Mouse (Mus musculus) inflammation-experienced regulatory T-cells, adult 6 months (primary cell): Measurements from ENCODE around the gene Atraid. TPM values are rescaled to one million over a fixed set of nuclear protein-coding genes. Genes with fewer than 3 reads are reported as not detected.

Experiments
- ATAC-seq: one replicate; pipeline ENCODE4 v1.8.0; 2017
- polyA plus RNA-seq, 3 experiments: library from polyadenylated mRNA; unstranded; fragments of 100-300 nt; shearing (Covaris generic); gene quantifications; one replicate each; pipeline ENCODE4 v1.2.1; 2017

Gene Atraid
- polyA plus RNA-seq, 3 experiments from 2014 or later = 61.6 to 98.6 (median 81.7) TPM

- peak; percentile 80 for ATAC-seq
These were observed 46.9 kb downstream of the Atraid start for GRCm38 (mm10) chr5:31094799-31095691.

GRCm38 (mm10) chr5:31095711-31096480 is 47.8 kb downstream of the Atraid start:
- ATAC-seq = no peak

Other genes with a start within 250 kb of the Atraid start
- 1 to 10 TPM; 2.4 to 5.3 (median 4.0) TPM for gene Mapre3, start 233.7 kb upstream of the Atraid start, polyA plus RNA-seq
- 10 to 100 TPM; 23.3 to 26.9 (median 25.2) TPM for gene Tmem214, start 180.3 kb upstream of the Atraid start, polyA plus RNA-seq
- 1 to 10 TPM; 2.7 to 7.0 (median 5.2) TPM for gene Agbl5, start 159.6 kb upstream of the Atraid start, polyA plus RNA-seq
- 100 to 1,000 TPM; 283 to 295 (median 294) TPM for gene Ost4, start 140.5 kb upstream of the Atraid start, polyA plus RNA-seq
- under 1 TPM in 1 of 3 experiments, not detected in 2; 0.84 TPM for gene Emilin1, start 134.9 kb upstream of the Atraid start, polyA plus RNA-seq
- gene Khk, start 126.9 kb upstream of the Atraid start, polyA plus RNA-seq = 10 to 100 TPM; 10.8 to 26.3 (median 24.3) TPM
- not detected for gene Cgref1, start 102.7 kb upstream of the Atraid start, polyA plus RNA-seq
- gene Preb, start 88.0 kb upstream of the Atraid start, polyA plus RNA-seq = 10 to 100 TPM; 56.7 to 79.6 (median 69.0) TPM
- not detected for gene Tcf23, start 79.7 kb upstream of the Atraid start, polyA plus RNA-seq
- gene Slc5a6, start 612 bp downstream of the Atraid start, polyA plus RNA-seq = 1 to 10 TPM; 4.9 to 7.0 (median 4.9) TPM
- gene Cad, start 6.5 kb downstream of the Atraid start, polyA plus RNA-seq = 10 to 100 TPM in 1 of 3 experiments, 1 to 10 TPM in 2; 5.4 to 11.8 (median 7.8) TPM
- gene Dnajc5g, start 58.0 kb downstream of the Atraid start, polyA plus RNA-seq = not detected
- under 1 TPM in 2 of 3 experiments, not detected in 1; 0.45 to 0.57 TPM for gene Slc30a3, start 59.9 kb downstream of the Atraid start, polyA plus RNA-seq
- not detected for gene Trim54, start 68.4 kb downstream of the Atraid start, polyA plus RNA-seq
- gene Ucn, start 90.5 kb downstream of the Atraid start, polyA plus RNA-seq = not detected
- 10 to 100 TPM; 40.8 to 67.2 (median 64.2) TPM for gene Mpv17, start 105.9 kb downstream of the Atraid start, polyA plus RNA-seq
- gene Gm29609, start 131.6 kb downstream of the Atraid start, polyA plus RNA-seq = 1 to 10 TPM in 1 of 3 experiments, under 1 TPM in 2; 0.19 to 3.2 (median 0.29) TPM
- 100 to 1,000 TPM in 1 of 3 experiments, 10 to 100 TPM in 2; 61.8 to 103 (median 81.3) TPM for gene Gtf3c2, start 131.8 kb downstream of the Atraid start, polyA plus RNA-seq
- 100 to 1,000 TPM in 2 of 3 experiments, 10 to 100 TPM in 1; 96.4 to 122 (median 119) TPM for gene Snx17, start 144.9 kb downstream of the Atraid start, polyA plus RNA-seq
- 10 to 100 TPM; 38.7 to 45.8 (median 44.4) TPM for gene Eif2b4, start 145.1 kb downstream of the Atraid start, polyA plus RNA-seq
- 1 to 10 TPM; 3.5 to 6.1 (median 5.4) TPM for gene Zfp513, start 154.0 kb downstream of the Atraid start, polyA plus RNA-seq
- gene Ppm1g, start 172.4 kb downstream of the Atraid start, polyA plus RNA-seq = 10 to 100 TPM; 38.5 to 63.1 (median 49.7) TPM
- gene Nrbp1, start 192.6 kb downstream of the Atraid start, polyA plus RNA-seq = 100 to 1,000 TPM in 1 of 3 experiments, 10 to 100 TPM in 2; 84.6 to 104 (median 84.9) TPM
- gene Gm9970, start 192.9 kb downstream of the Atraid start, polyA plus RNA-seq = not detected
- 10 to 100 TPM; 25.8 to 27.7 (median 26.9) TPM for gene Krtcap3, start 203.4 kb downstream of the Atraid start, polyA plus RNA-seq
- 1 to 10 TPM; 3.3 to 4.4 (median 4.3) TPM for gene Ift172, start 242.8 kb downstream of the Atraid start, polyA plus RNA-seq
- not detected for gene Fndc4, start 247.8 kb downstream of the Atraid start, polyA plus RNA-seq
- gene Gckr, start 249.1 kb downstream of the Atraid start, polyA plus RNA-seq = under 1 TPM in 2 of 3 experiments, not detected in 1; 0.15 to 0.48 TPM